Mouse (Mus musculus) E14TG2a.4 (cell line): ENCODE results near the gene Prg2.
A peak's percentile ranks its signal among the peaks of the same experiment; 100 is the strongest.

Experiments used
- H3K27me3 ChIP-seq: 2 replicates; pipeline ENCODE4 v1.6.1; 2014; ENCODE audit warnings: low read length, control low read depth; ENCODE audit not compliant: insufficient read depth
- H3K36me3 ChIP-seq: 2 replicates; pipeline ENCODE4 v1.6.1; 2014; ENCODE audit warnings: low read length, control low read depth; ENCODE audit not compliant: insufficient read depth
- H3K4me1 ChIP-seq: replicated peaks from 2 replicates; pipeline ENCODE4 v1.6.1; 2014; ENCODE audit warnings: low read depth, low read length, control low read depth
- H3K4me3 ChIP-seq: replicated peaks from 2 replicates; pipeline ENCODE4 v1.5.1; 2014; ENCODE audit warnings: mild to moderate bottlenecking, low read length
- H3K9me3 ChIP-seq: 2 replicates; pipeline ENCODE4 v1.6.1; 2014; ENCODE audit warnings: low read length, control low read depth
- CTCF ChIP-seq: conservative IDR thresholded peaks from 2 replicates; pipeline ENCODE4 v1.5.1; 2014; ENCODE audit warnings: low read length
- NANOG ChIP-seq: IDR thresholded peaks from 2 replicates; pipeline ENCODE4 v1.6.1; 2014; ENCODE audit warnings: borderline replicate concordance, low read length, mixed read lengths
- POU5F1 ChIP-seq: IDR thresholded peaks from 2 replicates; pipeline ENCODE4 v1.6.1; 2014; ENCODE audit warnings: low read length, borderline replicate concordance

Gene Prg2

GRCm38 (mm10) chr2:84980188-84980587, at the start of gene Prg2:
Prg2 (plus strand) TSS chr2:84980461.
- no peaks in the 10 kb centered on the region for H3K4me1 ChIP-seq
- H3K36me3 ChIP-seq: no peaks in the 10 kb centered on the region
- peaks cover 8% of the 10 kb centered on the region; the same call in 1 of the 2 replicates for H3K27me3 ChIP-seq
- no peak for TF ChIP-seq POU5F1
- no peak for TF ChIP-seq NANOG
- no peak for TF ChIP-seq CTCF
- H3K9me3 ChIP-seq: no peaks in the 10 kb centered on the region
- H3K4me3 ChIP-seq: no peak within 1 kb of the TSS

DNA sequence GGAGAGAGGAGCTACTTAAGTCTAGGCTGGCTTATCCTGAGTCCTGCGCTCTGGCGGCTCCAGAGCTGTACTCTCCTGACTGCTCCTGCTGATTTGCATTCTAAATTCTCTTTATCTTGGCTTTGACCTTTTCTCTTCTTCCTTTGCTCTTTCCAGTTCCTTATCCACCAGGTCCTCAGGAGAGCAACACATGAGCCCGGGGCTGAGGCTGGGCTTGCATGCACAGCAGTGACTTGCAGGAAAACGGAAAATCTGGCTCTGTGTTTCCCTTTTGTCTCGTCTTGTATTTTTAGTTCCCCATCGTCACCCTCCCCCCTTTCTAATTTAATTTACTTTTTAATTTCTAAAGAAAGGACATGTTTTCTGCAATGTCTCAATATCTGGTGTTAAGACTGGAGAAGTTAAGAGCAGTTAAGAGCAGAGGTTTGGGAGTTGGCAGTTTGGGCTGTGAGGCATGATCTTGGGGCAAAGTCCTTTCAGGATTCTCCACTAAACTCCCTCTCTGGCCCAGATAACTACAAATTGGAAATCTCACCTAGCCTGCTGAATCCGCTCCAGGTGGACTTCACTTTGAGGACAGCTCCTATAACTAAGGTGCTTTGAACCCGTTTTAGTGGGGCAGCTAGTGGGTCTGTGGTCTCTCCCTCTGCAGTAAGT, 46.1 kb upstream of the Prg2 start:
- H3K4me1 ChIP-seq: no peaks in the 10 kb centered on the region
- peaks cover 6% of the 10 kb centered on the region; the same call in 1 of the 2 replicates for H3K9me3 ChIP-seq
- H3K36me3 ChIP-seq: no peaks in the 10 kb centered on the region
- no peak overlapping the region for H3K4me3 ChIP-seq
- TF ChIP-seq NANOG (no peak), CTCF (no peak), POU5F1 (no peak)
- H3K27me3 ChIP-seq: peaks cover 21% of the 10 kb centered on the region

DNA sequence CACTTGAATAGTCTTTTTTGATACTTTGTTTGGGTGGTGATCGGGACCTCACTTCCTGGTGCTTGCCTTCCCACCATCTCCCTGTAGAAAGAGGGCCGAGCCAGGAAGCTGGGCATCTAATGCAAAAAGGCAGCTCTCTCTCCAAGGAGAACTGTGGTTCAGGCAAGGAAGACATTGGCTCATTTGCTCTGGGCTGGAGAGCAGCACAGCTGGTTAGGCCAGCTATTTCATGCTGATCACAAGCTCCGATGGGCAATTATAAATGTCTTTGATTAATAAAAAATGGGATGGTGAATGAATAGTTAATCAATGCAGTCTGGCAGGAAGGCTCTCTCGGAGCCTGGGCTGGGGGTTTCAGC, 45.6 kb upstream of the Prg2 start:
- Histone ChIP-seq H3K4me3 (no peak overlapping the region), H3K9me3 (peaks cover 6% of the 10 kb centered on the region; the same call in 1 of the 2 replicates)
- TF ChIP-seq POU5F1 (no peak), NANOG (no peak), CTCF (no peak)

DNA sequence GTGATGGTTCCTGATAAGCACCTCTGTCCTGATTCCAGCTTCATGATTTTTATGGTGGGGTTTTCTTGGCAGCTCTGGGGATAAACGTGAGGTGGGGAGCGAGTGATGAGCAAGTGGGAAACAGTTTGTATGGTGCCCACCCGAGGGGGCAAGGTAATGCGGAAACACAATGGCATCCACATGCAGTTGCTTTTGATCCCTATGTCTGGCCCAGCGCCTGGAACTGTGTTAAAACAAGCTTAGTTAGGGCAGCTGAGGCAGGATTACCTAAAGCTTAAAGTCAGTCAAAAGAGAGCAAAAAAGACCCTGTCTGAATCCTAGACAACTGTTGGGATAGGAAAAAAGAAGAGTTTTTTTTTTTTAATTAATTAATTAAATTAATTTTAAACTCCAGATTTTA, 45.2 kb upstream of the Prg2 start:
- Histone ChIP-seq H3K4me3 (no peak overlapping the region), H3K27me3 (peaks cover 21% of the 10 kb centered on the region), H3K36me3 (no peaks in the 10 kb centered on the region), H3K9me3 (peaks cover 6% of the 10 kb centered on the region; the same call in 1 of the 2 replicates), H3K4me1 (no peaks in the 10 kb centered on the region)
- no peak for TF ChIP-seq CTCF

More for the DNA sequence above, 45.6 kb upstream of the Prg2 start:
- Histone ChIP-seq H3K36me3 (no peaks in the 10 kb centered on the region), H3K4me1 (no peaks in the 10 kb centered on the region), H3K27me3 (peaks cover 21% of the 10 kb centered on the region)

DNA sequence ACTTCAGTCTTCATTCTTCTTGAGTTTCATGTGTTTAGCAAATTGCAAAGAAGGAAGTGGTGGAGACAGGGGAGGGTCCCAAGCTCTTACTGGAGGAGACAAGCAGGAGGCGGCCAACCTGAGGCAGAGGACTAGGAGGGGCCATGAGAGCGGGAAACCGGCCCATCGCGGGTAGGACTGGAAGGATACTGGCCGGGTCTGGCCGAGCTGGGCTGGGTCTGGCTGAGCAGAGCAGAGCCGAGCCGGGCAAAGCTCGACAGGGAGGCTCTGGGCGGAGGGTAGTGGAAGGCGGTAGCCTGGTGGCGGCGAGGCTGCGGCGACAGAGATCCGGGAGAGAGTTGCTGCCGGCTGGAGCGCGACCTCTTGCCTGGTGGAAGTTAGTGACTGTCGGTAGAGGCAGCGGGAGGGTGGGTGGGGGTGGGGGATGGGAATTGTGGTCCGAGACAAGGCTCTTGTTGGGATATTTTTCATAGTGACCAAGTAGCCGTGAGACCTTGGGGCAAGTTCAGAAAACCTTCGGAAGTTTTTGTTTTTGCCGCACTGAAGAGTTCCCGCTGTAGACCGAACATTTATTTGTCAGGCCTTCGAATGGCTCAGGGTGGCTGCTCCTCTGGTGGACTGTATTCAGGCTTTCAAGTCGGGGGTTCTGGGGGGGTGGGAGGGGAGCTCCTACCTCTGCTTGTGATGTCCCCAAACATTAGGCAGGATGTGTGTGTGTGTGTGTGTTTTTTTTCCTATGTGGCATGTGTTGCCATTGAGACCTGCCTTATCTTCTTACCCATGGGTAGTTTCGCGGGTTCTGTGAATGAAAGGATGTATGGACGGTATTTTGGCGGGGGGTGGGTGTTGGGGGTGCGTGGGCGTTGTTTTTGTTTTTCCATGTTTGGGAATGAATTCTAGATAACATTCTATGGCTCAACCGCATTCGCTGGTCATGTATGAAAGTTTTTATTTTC, 43.5 kb upstream of the Prg2 start, which contains the start of gene Slc43a3:
TSS of gene Slc43a3 (plus strand) at position 106 of the 956 bp plus-strand sequence.
- peaks cover 6% of the 10 kb centered on the region; the same call in 1 of the 2 replicates for H3K9me3 ChIP-seq
- H3K4me1 ChIP-seq: no peaks in the 10 kb centered on the region
- H3K27me3 ChIP-seq: peaks cover 21% of the 10 kb centered on the region
- no peak for TF ChIP-seq CTCF
- TF ChIP-seq POU5F1: no peak
- no peak for TF ChIP-seq NANOG
- H3K4me3 ChIP-seq: peak within 1 kb of the TSS; percentile 68
- no peaks in the 10 kb centered on the region for H3K36me3 ChIP-seq

GRCm38 (mm10) chr2:84937491-84938150, 42.6 kb upstream of the Prg2 start:
- H3K36me3 ChIP-seq: no peaks in the 10 kb centered on the region
- H3K4me3 ChIP-seq: no peak overlapping the region
- H3K4me1 ChIP-seq: no peaks in the 10 kb centered on the region
- peaks cover 21% of the 10 kb centered on the region for H3K27me3 ChIP-seq
- no peak for TF ChIP-seq CTCF
- no peak for TF ChIP-seq NANOG
- TF ChIP-seq POU5F1: no peak
- peaks cover 5% of the 10 kb centered on the region; the same call in 1 of the 2 replicates for H3K9me3 ChIP-seq

DNA sequence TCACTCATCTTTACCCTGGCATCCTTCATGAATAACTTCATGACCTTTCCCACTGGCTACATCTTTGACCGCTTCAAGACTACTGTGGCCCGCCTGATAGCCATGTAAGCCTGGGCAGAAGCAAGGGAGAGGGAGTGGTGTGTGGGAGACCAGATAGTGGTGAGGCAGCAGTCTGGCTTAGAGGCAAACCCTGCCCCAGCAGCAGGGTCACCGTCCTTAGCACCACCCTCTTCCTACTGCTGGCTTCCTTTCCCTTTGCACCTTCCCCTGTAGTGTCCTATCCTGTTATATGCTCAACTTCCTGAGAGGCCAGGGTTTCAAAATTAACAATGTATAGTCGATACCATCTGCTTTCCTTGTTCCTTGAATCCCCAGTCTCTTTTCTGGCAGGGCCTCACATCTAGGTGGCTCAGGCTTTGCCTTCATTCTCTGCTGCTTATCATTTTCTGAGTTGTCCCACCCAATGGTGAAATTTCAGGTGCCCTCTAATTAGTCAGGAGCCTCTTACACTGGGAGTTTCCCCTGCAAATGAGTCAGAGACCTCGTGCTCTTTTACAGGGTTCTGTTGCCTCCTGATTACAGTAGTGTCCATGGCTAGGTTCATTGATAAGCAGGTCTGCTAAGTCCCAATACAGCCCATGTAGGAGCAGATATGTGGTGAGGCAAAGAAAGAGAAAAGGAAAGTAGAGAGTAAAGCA, 41.9 kb upstream of the Prg2 start:
- Histone ChIP-seq H3K4me1 (no peaks in the 10 kb centered on the region), H3K9me3 (no peaks in the 10 kb centered on the region), H3K4me3 (no peak overlapping the region), H3K27me3 (peaks cover 21% of the 10 kb centered on the region), H3K36me3 (no peaks in the 10 kb centered on the region)
- no peak for TF ChIP-seq POU5F1
- no peak for TF ChIP-seq NANOG
- no peak for TF ChIP-seq CTCF
